Mouse (Mus musculus) midbrain, embryonic 10.5 days (tissue): ENCODE results near the gene Rasd2. TPM values are rescaled to one million over a fixed set of nuclear protein-coding genes. Genes with fewer than 3 reads are reported as not detected.

Source experiments
- DNase-seq: peaks from one replicate; pipeline ENCODE4 v3.0.0-alpha.2; 2017; ENCODE audit warnings: low spot score
- H3K27ac ChIP-seq: fragments of 300-500 bp; sonication (generic); replicated peaks from 2 replicates; pipeline ENCODE4 v1.5.1; 2016; ENCODE audit warnings: mild to moderate bottlenecking
- H3K27me3 ChIP-seq: fragments of 300-500 bp; sonication (generic); 2 replicates; pipeline ENCODE4 v1.6.1; 2016; ENCODE audit warnings: low read depth, mild to moderate bottlenecking; ENCODE audit not compliant: poor library complexity, severe bottlenecking
- H3K36me3 ChIP-seq: fragments of 300-500 bp; sonication (generic); 2 replicates; pipeline ENCODE4 v1.6.1; 2016; ENCODE audit warnings: mild to moderate bottlenecking, moderate library complexity
- H3K4me1 ChIP-seq: fragments of 300-500 bp; sonication (generic); 2 replicates; pipeline ENCODE4 v1.6.1; 2016
- H3K4me3 ChIP-seq: fragments of 300-500 bp; sonication (generic); 2 replicates; pipeline ENCODE4 v1.5.1; 2016; ENCODE audit warnings: mild to moderate bottlenecking, moderate library complexity
- H3K9me3 ChIP-seq: fragments of 300-500 bp; sonication (generic); replicated peaks from 2 replicates; pipeline ENCODE4 v1.6.1; 2016; ENCODE audit warnings: mild to moderate bottlenecking
- WGBS: fragments of 180-500 bp; shearing (Covaris S2); methylation state at CpG from one replicate; pipeline ENCODE4 v1.1.7; 2016; 5-methylcytosine and 5-hydroxymethylcytosine counted together
- polyA plus RNA-seq: library from polyadenylated mRNA; unstranded; fragments of >200 nt; fragmentation: Nextera tagmentation; extraction: Ambion mirVana; gene quantifications from 2 replicates; pipeline ENCODE4 v1.2.1, GENCODE M21; 2016

Gene Rasd2
- polyA plus RNA-seq, 1 experiment from 2014 or later, result 0.09 TPM

- H3K4me1 ChIP-seq, result no peaks in the 10 kb centered on the region
- WGBS, result 94% methylated on average over 15 of the region's 15 CpGs
- H3K27me3 ChIP-seq, result no peaks in the 10 kb centered on the region
- DNase-seq, result no peak
- H3K4me3 ChIP-seq, result no peak overlapping the region
- no peaks in the 10 kb centered on the region for H3K36me3 ChIP-seq
- H3K9me3 ChIP-seq, result peaks cover 10% of the 10 kb centered on the region
- H3K27ac ChIP-seq, result no peak overlapping the region
Measured at GRCm38 (mm10) chr8:75247331-75247730, 33.6 kb downstream of the Rasd2 start.

- WGBS, result 89% methylated on average over 4 of the region's 4 CpGs
- no peak overlapping the region for H3K27ac ChIP-seq
- H3K27me3 ChIP-seq, result no peaks in the 10 kb centered on the region
- H3K9me3 ChIP-seq, result peaks cover 10% of the 10 kb centered on the region
- no peaks in the 10 kb centered on the region for H3K36me3 ChIP-seq
- H3K4me1 ChIP-seq, result no peaks in the 10 kb centered on the region
- no peak for DNase-seq
- no peak overlapping the region for H3K4me3 ChIP-seq
Measured at GRCm38 (mm10) chr8:75249186-75249585, 35.4 kb downstream of the Rasd2 start.

- Histone ChIP-seq H3K27ac (no peak overlapping the region), H3K9me3 (peaks cover 3% of the 10 kb centered on the region; the same call in 1 of the 2 replicates), H3K4me3 (no peak overlapping the region), H3K4me1 (no peaks in the 10 kb centered on the region), H3K27me3 (no peaks in the 10 kb centered on the region), H3K36me3 (no peaks in the 10 kb centered on the region)
- no peak for DNase-seq
- 86% methylated on average over 3 of the region's 3 CpGs for WGBS
Measured at GRCm38 (mm10) chr8:75254027-75254426, 40.3 kb downstream of the Rasd2 start.

- H3K4me1 ChIP-seq, result no peaks in the 10 kb centered on the region
- H3K27me3 ChIP-seq, result no peaks in the 10 kb centered on the region
- no peak for DNase-seq
- no peak overlapping the region for H3K4me3 ChIP-seq
- H3K27ac ChIP-seq, result no peak overlapping the region
- 87% methylated on average over 3 of the region's 3 CpGs for WGBS
- no peaks in the 10 kb centered on the region for H3K9me3 ChIP-seq
- no peaks in the 10 kb centered on the region for H3K36me3 ChIP-seq
Measured at GRCm38 (mm10) chr8:75255635-75256034, 41.9 kb downstream of the Rasd2 start.

GRCm38 (mm10) chr8:75272166-75272565, 58.4 kb downstream of the Rasd2 start:
- Histone ChIP-seq H3K36me3 (no peaks in the 10 kb centered on the region), H3K4me1 (no peaks in the 10 kb centered on the region), H3K4me3 (no peak overlapping the region), H3K27ac (no peak overlapping the region), H3K9me3 (peaks cover 11% of the 10 kb centered on the region), H3K27me3 (no peaks in the 10 kb centered on the region)
- DNase-seq, result no peak
- WGBS, result 36% methylated on average over 4 of the region's 4 CpGs

Other genes starting within 250 kb of the Rasd2 start
- gene Hmgxb4, start 220.6 kb upstream of the Rasd2 start, polyA plus RNA-seq, result 39.1 and 45.6 TPM in 2 replicates
- 31.3 and 33.9 TPM in 2 replicates for gene Tom1, start 180.2 kb upstream of the Rasd2 start, polyA plus RNA-seq
- 20.5 and 21.0 TPM in 2 replicates for gene Hmox1, start 120.3 kb upstream of the Rasd2 start, polyA plus RNA-seq
- 279 and 327 TPM in 2 replicates for gene Mcm5, start 104.4 kb upstream of the Rasd2 start, polyA plus RNA-seq
- gene Gm10358, start 192.6 kb downstream of the Rasd2 start, polyA plus RNA-seq, result 0.15 and 0.39 TPM in 2 replicates
- not detected in 2 replicates for gene Iqcm, start 234.8 kb downstream of the Rasd2 start, polyA plus RNA-seq